Mouse (Mus musculus) fat pad, adult 2 months (tissue): ENCODE measurements around the gene Eid2.
"Not testable (repeated sequence)": the region's sequence is repeated elsewhere in the genome, so short reads cannot be mapped to it uniquely, and the experiment has no call there.

Source experiments
- DNase-seq: peaks from one replicate; pipeline ENCODE4 v3.0.0-alpha.2; 2011; ENCODE audit warnings: low read depth, low spot score; ENCODE audit errors: extremely low read depth

The Eid2 gene

GRCm38 (mm10) chr7:28267129-28268041, at the start of gene Eid2:
Gene Eid2, plus strand, starts transcription at chr7:28267881.
- no peak for DNase-seq

GRCm38 (mm10) chr7:28218951-28219740, 48.5 kb upstream of the Eid2 start:
- not testable (repeated sequence) for DNase-seq

GRCm38 (mm10) chr7:28226836-28227235, 40.8 kb upstream of the Eid2 start:
- DNase-seq: not testable (repeated sequence)

- DNase-seq: not testable (repeated sequence)
Measured at GRCm38 (mm10) chr7:28227421-28227820, 40.3 kb upstream of the Eid2 start.

- DNase-seq: not testable (repeated sequence)
Measured at GRCm38 (mm10) chr7:28243943-28244342, 23.7 kb upstream of the Eid2 start.

GRCm38 (mm10) chr7:28248957-28249356, 18.7 kb upstream of the Eid2 start:
- no peak for DNase-seq

- DNase-seq: no peak
Measured at GRCm38 (mm10) chr7:28251976-28252375, 15.7 kb upstream of the Eid2 start.

- DNase-seq: no peak
Measured at GRCm38 (mm10) chr7:28254591-28254990, 13.1 kb upstream of the Eid2 start.

- no peak for DNase-seq
Measured at GRCm38 (mm10) chr7:28255476-28255875, 12.2 kb upstream of the Eid2 start.

GRCm38 (mm10) chr7:28262861-28263260, 4.8 kb upstream of the Eid2 start:
- DNase-seq: no peak

GRCm38 (mm10) chr7:28263786-28264185, 3.9 kb upstream of the Eid2 start:
- no peak for DNase-seq

- DNase-seq: no peak
Measured at GRCm38 (mm10) chr7:28265391-28265790, 2.3 kb upstream of the Eid2 start.

- DNase-seq: no peak
Measured at GRCm38 (mm10) chr7:28268042-28268531, 406 bp downstream of the Eid2 start.

- no peak for DNase-seq
Measured at GRCm38 (mm10) chr7:28268576-28268975, 895 bp downstream of the Eid2 start.

- no peak for DNase-seq
Measured at GRCm38 (mm10) chr7:28269355-28269754, 1.7 kb downstream of the Eid2 start.

- DNase-seq: no peak
Measured at GRCm38 (mm10) chr7:28271761-28272160, 4.1 kb downstream of the Eid2 start.

- no peak for DNase-seq
Measured at GRCm38 (mm10) chr7:28277237-28277614, 9.5 kb downstream of the Eid2 start.

- peak; percentile 14 for DNase-seq
Measured at GRCm38 (mm10) chr7:28277615-28278278, 10.1 kb downstream of the Eid2 start, which contains the start of gene Eid2b. Gene Eid2b, plus strand, starts transcription at chr7:28277739.

GRCm38 (mm10) chr7:28278279-28278652, 10.6 kb downstream of the Eid2 start:
- no peak for DNase-seq

- DNase-seq: no peak
Measured at GRCm38 (mm10) chr7:28280630-28281029, 12.9 kb downstream of the Eid2 start.

GRCm38 (mm10) chr7:28290165-28290564, 22.5 kb downstream of the Eid2 start:
- DNase-seq: no peak
